Mouse (Mus musculus) right cerebral cortex, postnatal 25 days (tissue): ENCODE measurements around the gene Bloc1s5.
A peak's percentile ranks its signal among the peaks of the same experiment; 100 is the strongest.

ENCODE experiments used
- DNase-seq: peaks from one replicate; pipeline ENCODE4 v3.0.0; 2022

The Bloc1s5 gene

DNA sequence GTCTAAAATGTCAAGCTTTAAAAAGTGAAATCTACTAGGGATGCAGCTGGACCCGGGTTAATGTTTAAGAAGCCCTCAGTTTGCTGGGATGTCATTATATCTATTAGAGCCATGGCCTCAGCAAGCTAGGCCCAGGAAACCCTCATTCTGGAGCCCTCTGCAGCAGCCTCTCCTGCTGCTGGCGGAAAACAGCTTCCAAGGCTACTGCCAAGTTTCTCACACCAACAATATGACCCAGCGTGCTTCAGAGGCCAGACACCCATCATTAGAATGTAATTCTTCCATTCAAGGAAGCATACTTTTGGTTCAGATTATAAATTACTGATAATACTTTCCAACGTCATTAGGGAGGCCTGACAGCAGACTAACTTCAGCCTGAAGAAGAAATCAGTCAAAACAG is 18.0 kb downstream of the Bloc1s5 start:
- no peak for DNase-seq

DNA sequence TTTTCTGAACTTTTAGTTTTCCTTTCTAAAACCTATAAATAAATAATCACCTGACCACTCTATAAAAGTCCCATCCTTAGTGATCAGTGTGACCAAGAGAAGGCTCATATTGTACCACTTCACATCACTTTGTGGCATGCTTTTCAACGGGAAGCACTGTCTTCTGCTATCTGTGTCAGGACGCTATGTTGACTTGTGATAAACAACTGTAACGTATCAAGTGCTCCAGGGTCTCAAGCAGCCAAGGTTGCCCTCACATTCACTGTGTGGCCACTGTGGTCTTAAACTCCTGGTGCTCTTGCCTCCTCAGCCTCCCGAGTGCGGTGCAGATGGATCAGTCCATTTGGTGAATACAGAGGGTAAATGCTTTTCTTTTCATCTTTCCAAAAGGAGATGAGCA is 19.3 kb downstream of the Bloc1s5 start:
- DNase-seq: no peak

- no peak for DNase-seq
Measured at GRCm38 (mm10) chr13:38614298-38614697, 20.6 kb downstream of the Bloc1s5 start.

GRCm38 (mm10) chr13:38613583-38613982 is 21.3 kb downstream of the Bloc1s5 start:
- no peak for DNase-seq

DNA sequence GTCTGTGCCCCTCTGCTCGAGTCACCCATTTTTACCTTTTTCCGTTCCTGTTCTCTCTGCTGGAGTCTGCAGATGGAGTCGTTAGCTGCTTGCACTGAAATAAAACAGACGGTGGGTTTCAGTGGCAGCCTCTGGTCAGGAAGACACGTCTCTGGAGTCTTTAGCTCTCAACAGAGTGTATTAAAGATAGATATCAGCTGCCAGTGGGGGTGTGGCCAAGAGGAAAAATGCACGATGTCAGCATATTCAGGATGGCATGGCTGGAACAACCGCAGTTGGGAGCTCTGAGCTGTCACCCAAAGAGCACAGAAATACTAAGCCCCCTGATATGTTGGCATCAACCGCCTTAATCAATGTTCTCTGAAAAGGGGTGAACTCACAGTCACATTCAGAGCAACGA is 22.3 kb downstream of the Bloc1s5 start:
- DNase-seq: no peak

- no peak for DNase-seq
Measured at GRCm38 (mm10) chr13:38612179-38612578, 22.7 kb downstream of the Bloc1s5 start.

DNA sequence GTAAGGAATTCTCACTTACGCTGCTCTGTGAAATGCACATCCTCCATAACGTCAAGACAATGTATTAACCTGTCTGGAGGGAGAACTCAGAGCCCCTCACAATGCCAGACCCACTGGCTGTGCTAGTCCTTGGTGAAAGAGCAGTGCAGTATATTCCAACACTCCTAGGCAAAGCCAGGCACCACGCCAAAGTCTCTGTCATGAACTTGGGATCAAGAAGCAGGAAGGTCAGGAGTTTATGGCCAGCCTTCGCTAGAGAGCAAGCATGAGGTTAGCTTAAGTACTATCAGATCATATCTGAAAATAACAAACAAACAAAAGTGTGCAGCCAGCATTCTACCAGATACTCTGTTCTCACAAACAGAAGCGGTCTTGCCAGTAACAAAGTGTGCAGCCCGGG is 24.6 kb downstream of the Bloc1s5 start:
- DNase-seq: no peak

GRCm38 (mm10) chr13:38607130-38607529 is 27.8 kb downstream of the Bloc1s5 start:
- no peak for DNase-seq

- no peak for DNase-seq
Measured at GRCm38 (mm10) chr13:38605353-38605752, 29.6 kb downstream of the Bloc1s5 start.

- peak; percentile 63 for DNase-seq
Measured at GRCm38 (mm10) chr13:38602966-38603365, 31.9 kb downstream of the Bloc1s5 start.

GRCm38 (mm10) chr13:38602243-38602832 is 32.6 kb downstream of the Bloc1s5 start:
- DNase-seq: no peak

- no peak for DNase-seq
Measured at GRCm38 (mm10) chr13:38600811-38601210, 34.1 kb downstream of the Bloc1s5 start.

- no peak for DNase-seq
Measured at GRCm38 (mm10) chr13:38597076-38597475, 37.8 kb downstream of the Bloc1s5 start.

DNA sequence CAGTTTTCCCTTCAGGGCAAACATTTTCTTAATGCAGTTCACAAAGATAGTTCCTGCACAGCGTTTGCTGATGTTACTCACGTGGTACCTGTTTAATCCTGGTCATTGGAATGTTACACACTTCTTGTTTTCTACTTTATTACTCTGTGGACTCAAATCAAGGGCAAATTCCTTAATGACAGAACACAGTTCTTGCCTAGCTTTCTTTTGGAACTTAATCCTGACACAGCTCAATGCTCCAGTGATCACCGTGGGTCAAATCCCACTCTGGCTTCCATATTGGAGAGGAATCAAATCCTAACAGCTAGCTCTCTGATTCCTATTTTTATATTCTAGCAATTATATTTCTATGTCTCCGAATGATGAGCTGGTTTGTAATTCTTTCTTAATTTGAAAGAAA is 38.4 kb downstream of the Bloc1s5 start:
- no peak for DNase-seq

DNA sequence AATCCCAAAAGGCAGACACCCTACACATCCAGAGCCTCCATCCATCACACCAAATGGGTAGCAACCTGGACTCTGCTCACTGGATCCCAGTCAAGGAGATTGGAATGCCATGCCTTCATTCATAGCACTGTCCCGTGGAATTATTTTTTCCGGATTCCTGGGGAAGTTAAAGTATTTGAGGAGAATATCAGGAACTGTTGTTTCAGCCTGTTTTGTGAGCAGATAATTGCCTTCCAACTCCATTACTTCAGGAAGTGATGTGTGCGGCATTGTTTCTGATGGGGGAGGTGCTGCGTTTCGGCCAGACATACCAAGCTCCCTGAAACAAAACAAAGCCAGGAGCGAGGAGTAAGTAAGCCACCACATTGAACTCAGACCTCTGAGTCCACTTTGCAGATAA is 41.8 kb downstream of the Bloc1s5 start:
- no peak for DNase-seq

- DNase-seq: no peak
Measured at GRCm38 (mm10) chr13:38587350-38587749, 47.6 kb downstream of the Bloc1s5 start.

DNA sequence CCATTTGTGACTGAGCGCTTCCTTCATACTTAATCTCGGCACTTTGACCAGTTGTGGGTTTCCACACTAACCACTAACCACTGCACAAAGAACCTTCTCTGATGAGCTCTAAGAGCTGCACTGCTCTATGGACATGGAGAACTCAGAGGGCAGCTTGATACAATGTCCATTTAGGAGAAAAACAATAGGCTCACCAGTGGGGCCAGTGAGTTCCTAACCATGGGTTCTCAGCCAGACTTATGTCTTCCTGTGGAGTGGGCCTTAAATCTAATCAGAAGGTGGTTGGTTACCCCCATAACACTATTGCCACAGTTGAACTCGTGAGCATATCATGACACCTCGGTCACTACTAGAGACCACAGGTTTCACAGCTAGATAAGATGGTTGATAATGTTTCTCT is 48.5 kb downstream of the Bloc1s5 start:
- DNase-seq: no peak

DNA sequence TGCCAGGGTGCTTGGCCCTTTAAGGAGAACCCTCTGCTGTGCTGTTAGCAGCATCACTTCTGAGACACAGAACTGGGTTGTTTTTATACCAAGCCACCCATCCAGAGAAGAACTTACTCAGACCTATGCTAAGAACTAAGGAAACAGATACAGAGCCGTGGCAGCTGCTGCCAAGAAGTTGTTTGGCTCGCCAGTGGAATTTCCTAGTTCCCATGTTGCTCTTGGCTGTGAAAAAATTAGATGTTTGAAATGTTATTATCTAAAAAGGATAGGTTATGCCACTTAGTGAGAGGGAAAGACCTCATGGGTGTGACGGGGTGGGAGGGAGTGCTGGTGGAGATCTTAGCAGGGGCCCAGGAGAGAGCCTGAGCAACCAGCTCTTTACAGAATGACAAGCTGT is 52.1 kb downstream of the Bloc1s5 start:
- DNase-seq: no peak

DNA sequence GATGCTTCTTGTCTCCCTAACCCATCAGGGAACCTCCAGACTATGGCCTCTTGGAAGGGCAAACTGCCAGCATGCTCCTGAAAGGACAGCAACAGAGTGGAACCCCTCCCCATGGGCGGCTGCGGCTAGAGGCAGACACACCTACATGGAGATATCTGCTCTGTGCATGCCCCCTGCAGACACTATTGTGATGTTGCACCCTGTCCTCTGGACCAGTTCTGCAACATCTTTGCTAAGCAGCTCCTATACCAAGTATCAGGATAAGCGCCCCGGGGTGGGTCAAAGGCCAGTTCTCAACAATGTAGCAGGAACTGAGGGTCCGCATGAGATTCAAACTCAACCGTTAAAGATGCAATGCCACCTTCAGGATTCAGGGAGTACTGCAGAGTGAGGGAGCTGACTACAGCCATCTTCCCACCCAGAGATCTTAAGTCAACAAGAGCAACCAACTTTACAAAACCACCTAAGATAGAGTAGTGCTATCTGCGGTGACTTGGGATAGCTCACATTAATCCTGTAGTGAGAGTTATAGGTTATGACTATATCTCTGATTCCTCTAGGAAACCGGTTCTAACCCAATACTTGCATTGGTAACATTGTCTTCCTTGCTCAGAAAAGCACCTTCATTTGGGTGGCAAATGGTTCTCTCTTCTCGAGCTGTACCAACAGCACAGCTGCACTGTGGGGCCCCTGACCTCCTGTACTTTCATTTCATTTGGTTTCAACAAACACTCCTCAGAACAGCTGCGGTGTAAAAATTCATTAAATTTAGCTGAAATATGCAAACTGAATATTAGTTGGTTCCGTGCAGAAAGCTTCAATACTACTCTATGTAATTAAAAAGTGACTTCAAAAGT is 54.1 kb downstream of the Bloc1s5 start:
- DNase-seq: peak; percentile 20

- DNase-seq: no peak
Measured at GRCm38 (mm10) chr13:38579971-38580600, 54.8 kb downstream of the Bloc1s5 start.

DNA sequence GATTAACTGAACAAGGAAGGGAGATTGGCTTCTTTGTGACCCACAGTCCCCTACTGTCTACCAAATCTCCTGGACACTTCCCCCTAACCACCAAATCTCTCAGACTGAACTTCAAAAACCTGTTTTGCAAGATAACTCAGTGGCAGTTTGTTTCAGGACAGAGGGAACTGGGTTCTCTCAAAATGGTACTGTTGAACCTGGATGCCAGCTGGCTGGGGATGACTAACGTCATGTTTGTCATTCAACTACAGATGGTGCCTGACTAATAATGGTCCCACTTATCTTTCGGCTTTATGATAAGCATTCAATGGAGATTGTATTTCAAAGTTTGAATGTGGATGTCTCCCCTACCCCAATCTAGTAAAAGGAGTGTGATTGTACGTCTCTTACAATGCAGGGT is 60.2 kb downstream of the Bloc1s5 start:
- no peak for DNase-seq

- no peak for DNase-seq
Measured at GRCm38 (mm10) chr13:38573281-38573680, 61.6 kb downstream of the Bloc1s5 start.

DNA sequence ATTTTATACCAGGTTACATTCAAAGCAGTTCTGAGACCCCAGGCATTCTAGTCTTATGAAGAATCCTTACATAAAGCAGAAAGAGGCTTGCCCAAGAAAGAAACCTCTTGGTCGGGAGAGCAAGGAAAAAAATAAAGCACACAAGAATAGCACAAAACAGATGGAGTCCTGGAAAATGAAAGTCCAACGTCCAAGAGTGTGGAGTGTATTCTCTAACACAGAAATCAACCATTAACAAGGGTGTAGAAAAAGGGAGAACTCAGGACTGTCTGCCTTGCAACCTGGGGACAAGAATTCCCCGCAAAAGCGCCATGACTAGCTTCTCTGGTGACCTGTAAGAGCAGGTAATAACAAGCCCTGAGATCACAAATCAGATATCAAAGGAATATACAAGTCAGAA is 69.7 kb downstream of the Bloc1s5 start:
- no peak for DNase-seq

DNA sequence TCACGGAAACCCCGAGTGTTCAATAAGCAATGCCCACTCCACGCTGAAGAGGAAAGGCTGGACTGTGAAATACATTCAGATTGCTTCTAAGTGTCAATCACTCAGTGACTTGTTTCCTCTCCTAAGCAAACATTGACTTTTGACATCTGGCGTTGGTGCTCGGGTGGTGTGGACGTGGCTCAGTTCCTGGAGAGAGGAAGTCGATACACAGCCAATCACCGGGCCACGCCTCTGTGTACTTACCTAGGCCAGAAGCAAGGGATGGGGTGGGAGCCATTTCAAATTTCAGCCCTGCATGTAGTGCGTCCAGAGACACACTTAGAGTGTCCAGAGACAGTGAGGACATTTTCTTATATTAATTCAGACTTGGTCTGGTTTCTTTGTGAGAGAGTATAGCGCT is 80.3 kb downstream of the Bloc1s5 start:
- no peak for DNase-seq
